ENCODE assay signal across 9 mouse cellular contexts in the genomic region with DNA sequence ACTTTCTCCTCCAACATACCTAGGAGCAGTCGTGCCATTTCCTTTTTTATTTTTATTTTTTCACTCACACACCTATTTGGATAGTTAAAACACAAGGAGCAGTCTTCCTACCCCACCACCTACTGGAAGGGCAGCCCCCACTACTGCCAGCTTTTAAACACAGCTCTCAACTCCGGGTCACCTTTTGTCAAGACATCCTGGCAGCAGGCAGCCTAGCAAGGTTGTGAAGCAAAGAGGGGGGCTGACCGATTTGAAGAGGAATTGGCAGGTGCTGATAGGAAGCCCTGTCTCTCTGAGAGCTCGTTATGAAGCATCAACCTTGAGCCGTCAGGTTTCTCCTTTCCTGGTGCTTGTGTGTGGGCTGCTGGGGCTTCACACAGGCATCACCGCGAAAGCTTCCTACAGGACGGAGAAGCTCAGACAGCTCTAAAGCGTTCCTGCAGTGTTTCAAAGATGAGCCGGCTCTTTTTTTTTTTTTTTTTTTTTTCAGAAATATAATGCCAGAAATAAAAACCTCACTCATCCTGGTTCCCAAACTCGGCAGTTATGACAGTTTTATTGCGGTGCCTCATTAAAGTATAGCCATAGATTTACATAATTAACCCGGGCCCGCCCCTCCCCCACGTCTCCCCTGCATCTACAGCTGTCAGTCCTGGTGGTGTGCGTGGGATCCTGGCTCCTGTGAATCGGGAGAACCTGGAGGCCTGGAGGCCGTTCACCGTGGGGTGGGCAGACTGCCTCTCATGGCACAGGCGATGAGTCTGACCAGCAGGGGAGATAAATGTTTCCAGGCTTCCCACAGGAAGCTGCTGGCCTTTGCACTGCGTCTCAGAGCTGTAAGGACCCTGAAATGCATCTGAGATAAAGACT.
A peak's percentile ranks its signal among the peaks of the same experiment; 100 is the strongest.
DNase-seq lines count a peak whose midpoint lies in the region; ATAC-seq lines count a peak whose summit lies in the region.
"Had no signal": no experiment of that assay in that cellular context is flagged by ENCODE, and none has a peak within 500 bp of the region (broad histone marks: within the 10 kb centered on the region; RNA-seq: fewer than 3 reads in every experiment).

No protein-coding gene starts in this region.

- WGBS in forebrain, embryonic 12.5 days = 45% methylated on average over 21 of the region's 21 CpGs
- 48% methylated on average over 21 of the region's 21 CpGs for WGBS in forebrain, embryonic 11.5 days
- WGBS in midbrain, embryonic 11.5 days = 53% methylated on average over 21 of the region's 21 CpGs
- WGBS in midbrain, embryonic 10.5 days = 52% methylated on average over 21 of the region's 21 CpGs

- H3K4me2 ChIP-seq in forebrain, embryonic 12.5 days = peak overlapping the region; percentile 31; the same call in 1 of the 2 replicates
- H3K4me2 ChIP-seq in forebrain, embryonic 11.5 days (ENCODE audit: low read depth, low read length, severe bottlenecking) = no peak overlapping the region
- H3K4me2 ChIP-seq in midbrain, embryonic 11.5 days = no peak overlapping the region

- no peak overlapping the region for H3K27ac ChIP-seq in forebrain, embryonic 12.5 days
- no peak overlapping the region for H3K27ac ChIP-seq in forebrain, embryonic 11.5 days (ENCODE audit: low read depth, low read length)
- no peak overlapping the region for H3K27ac ChIP-seq in midbrain, embryonic 11.5 days (ENCODE audit: low read depth, low read length)
- no peak overlapping the region for H3K27ac ChIP-seq in midbrain, embryonic 10.5 days (replicated peaks)

- peaks cover 10% of the 10 kb centered on the region for H3K9me3 ChIP-seq in forebrain, embryonic 12.5 days
- H3K9me3 ChIP-seq in forebrain, embryonic 11.5 days (ENCODE audit: control insufficient read depth, low read length) = peaks cover 3% of the 10 kb centered on the region
- peaks cover 2% of the 10 kb centered on the region; the same call in 1 of the 2 replicates for H3K9me3 ChIP-seq in midbrain, embryonic 11.5 days (ENCODE audit: control insufficient read depth, low read length)
- peaks cover 29% of the 10 kb centered on the region for H3K9me3 ChIP-seq in midbrain, embryonic 10.5 days (replicated peaks)

- H3K4me1 ChIP-seq in forebrain, embryonic 12.5 days = peaks cover 3% of the 10 kb centered on the region; the same call in 1 of the 2 replicates
- H3K4me1 ChIP-seq in forebrain, embryonic 11.5 days (replicated peaks; ENCODE audit: control insufficient read depth, insufficient read depth, low read length) = no peaks in the 10 kb centered on the region
- no peaks in the 10 kb centered on the region for H3K4me1 ChIP-seq in midbrain, embryonic 11.5 days (ENCODE audit: control insufficient read depth, insufficient read depth, low read length)
- no peaks in the 10 kb centered on the region for H3K4me1 ChIP-seq in midbrain, embryonic 10.5 days
- H3K4me1 ChIP-seq: megakaryocyte, embryonic 14.5 days had no signal

- H3K27me3 ChIP-seq in forebrain, embryonic 12.5 days = no peaks in the 10 kb centered on the region
- no peaks in the 10 kb centered on the region for H3K27me3 ChIP-seq in forebrain, embryonic 11.5 days (ENCODE audit: control insufficient read depth, insufficient read depth, low read length)
- H3K27me3 ChIP-seq in midbrain, embryonic 11.5 days (ENCODE audit: control insufficient read depth, insufficient read depth, low read length) = no peaks in the 10 kb centered on the region
- no peaks in the 10 kb centered on the region for H3K27me3 ChIP-seq in midbrain, embryonic 10.5 days (ENCODE audit: low read depth, poor library complexity, severe bottlenecking)
- H3K27me3 ChIP-seq: megakaryocyte, embryonic 14.5 days had no signal

- no peak overlapping the region for H3K9ac ChIP-seq in forebrain, embryonic 12.5 days
- no peak overlapping the region for H3K9ac ChIP-seq in forebrain, embryonic 11.5 days (ENCODE audit: low read length)
- no peak overlapping the region for H3K9ac ChIP-seq in midbrain, embryonic 11.5 days (ENCODE audit: low read length)

- no peak overlapping the region for H3K4me3 ChIP-seq in forebrain, embryonic 12.5 days (replicated peaks)
- H3K4me3 ChIP-seq in forebrain, embryonic 11.5 days (ENCODE audit: low read depth, low read length) = no peak overlapping the region
- H3K4me3 ChIP-seq in midbrain, embryonic 11.5 days (ENCODE audit: low read depth, low read length) = no peak overlapping the region
- H3K4me3 ChIP-seq in midbrain, embryonic 10.5 days = no peak overlapping the region
- H3K4me3 ChIP-seq: megakaryocyte, embryonic 14.5 days had no signal

- ATAC-seq in forebrain, embryonic 12.5 days (ENCODE audit: low FRiP score) = 0 out of 2 replicates have a peak, but pooled peaks have one; percentile 27
- ATAC-seq in forebrain, embryonic 11.5 days (replicated peaks; ENCODE audit: low FRiP score) = no peak
- ATAC-seq in midbrain, embryonic 11.5 days (ENCODE audit: low FRiP score) = peak; percentile 57; the same call in 1 of the 2 replicates

- H3K36me3 ChIP-seq in forebrain, embryonic 12.5 days (replicated peaks) = no peaks in the 10 kb centered on the region
- no peaks in the 10 kb centered on the region for H3K36me3 ChIP-seq in forebrain, embryonic 11.5 days (ENCODE audit: control insufficient read depth, insufficient read depth, low read length)
- no peaks in the 10 kb centered on the region for H3K36me3 ChIP-seq in midbrain, embryonic 11.5 days (ENCODE audit: control insufficient read depth, insufficient read depth, low read length)
- H3K36me3 ChIP-seq in midbrain, embryonic 10.5 days = no peaks in the 10 kb centered on the region

- DNase-seq in forebrain, embryonic 11.5 days (ENCODE audit: low spot score) = no peak
- no peak for DNase-seq in midbrain, embryonic 11.5 days (ENCODE audit: low spot score, missing footprints)
- no peak for DNase-seq in midbrain, embryonic 10.5 days (ENCODE audit: low spot score)
- DNase-seq in left cerebral cortex, adult 18-20 months (ENCODE audit: low spot score in 2 of 2) = peak; percentile 9 to 48
- peak; percentile 29 for DNase-seq in right cerebral cortex, adult 18-20 months
- DNase-seq in thymus, postnatal 14 days = no peak
- no peak for DNase-seq in adrenal gland, postnatal 25 days

Comparison
In these comparisons a context has a peak if more than half of its experiments do, and no peak if none do; other contexts are left out.
1. DNase-seq: peak in left cerebral cortex, adult 18-20 months (2 of 2) and right cerebral cortex, adult 18-20 months (single experiment); none in forebrain, embryonic 11.5 days (single experiment), midbrain, embryonic 11.5 days (single experiment), midbrain, embryonic 10.5 days (single experiment), thymus, postnatal 14 days (single experiment) and adrenal gland, postnatal 25 days (single experiment).